Mouse (Mus musculus): ENCODE data around the gene Rfx4. TPM values are rescaled to one million over a fixed set of nuclear protein-coding genes. Genes with fewer than 3 reads are reported as not detected.

Gene Rfx4
- polyA plus RNA-seq (2015; fragmentation: Illumina TruSeq; extraction: RNeasy Lipid Tissue Mini Kit (QIAGEN cat#74804); ENCODE audit: low read depth, low replicate concordance), result 11.3 TPM

GRCm38 (mm10) chr10:84755786-84756203 lies at the start of gene Rfx4:
Gene Rfx4, plus strand, starts transcription at chr10:84756062.

GRCm38 (mm10) chr10:84916810-84917730 lies 161.2 kb downstream of the Rfx4 start, which contains the start of gene Ric8b:
Gene Ric8b, plus strand, starts transcription at chr10:84917616.

Other genes starting within 250 kb of the Rfx4 start
- 18.5 TPM for gene Ckap4, start 222.0 kb upstream of the Rfx4 start, polyA plus RNA-seq (2015; fragmentation: Illumina TruSeq; extraction: RNeasy Lipid Tissue Mini Kit (QIAGEN cat#74804); ENCODE audit: low read depth, low replicate concordance)
- 23.1 TPM for gene Tcp11l2, start 179.4 kb upstream of the Rfx4 start, polyA plus RNA-seq (2015; fragmentation: Illumina TruSeq; extraction: RNeasy Lipid Tissue Mini Kit (QIAGEN cat#74804); ENCODE audit: low read depth, low replicate concordance)
- gene Polr3b, start 133.8 kb upstream of the Rfx4 start, polyA plus RNA-seq (2015; fragmentation: Illumina TruSeq; extraction: RNeasy Lipid Tissue Mini Kit (QIAGEN cat#74804); ENCODE audit: low read depth, low replicate concordance), result 8.6 TPM
- gene Ric8b, start 161.6 kb downstream of the Rfx4 start, polyA plus RNA-seq (2015; fragmentation: Illumina TruSeq; extraction: RNeasy Lipid Tissue Mini Kit (QIAGEN cat#74804); ENCODE audit: low read depth, low replicate concordance), result 51.2 TPM

Data from brain, adult 10 weeks (tissue).